Mouse (Mus musculus): Measurements from ENCODE around the gene Upk2.

GRCm38 (mm10) chr9:44500638-44501175, 45.9 kb upstream of the Upk2 start:
- TF ChIP-seq CTCF (IDR thresholded peaks at IDR 0.05; ENCODE audit: borderline replicate concordance, extremely low read depth, insufficient read depth, insufficient read length) (no peak), POLR2A (IDR thresholded peaks at IDR 0.05; ENCODE audit: borderline replicate concordance, extremely low read depth, insufficient read depth, insufficient read length, poor library complexity, severe bottlenecking) (no peak)
